Mouse (Mus musculus) stomach, postnatal 0 days (tissue): ENCODE measurements around the gene Irx3. TPM values are rescaled to one million over a fixed set of nuclear protein-coding genes. Genes with fewer than 3 reads are reported as not detected.
A peak's percentile ranks its signal among the peaks of the same experiment; 100 is the strongest.

ENCODE experiments used
- ATAC-seq: fragments of 200-750 bp; cut with Nextera tagmentation; 2 replicates; pipeline ENCODE4 v1.8.0; 2017; ENCODE audit not compliant: low FRiP score, low TSS enrichment
- DNase-seq: peaks from one replicate; pipeline ENCODE4 v3.0.0-alpha.2; 2016; ENCODE audit warnings: low spot score
- H3K27ac ChIP-seq: fragments of 300-500 bp; sonication (generic); replicated peaks from 2 replicates; pipeline ENCODE4 v1.5.1; 2014; ENCODE audit warnings: mild to moderate bottlenecking, control low read depth
- H3K27me3 ChIP-seq: fragments of 300-500 bp; sonication (generic); 2 replicates; pipeline ENCODE4 v1.6.1; 2014; ENCODE audit warnings: low read length; ENCODE audit not compliant: control insufficient read depth, insufficient read depth
- H3K36me3 ChIP-seq: fragments of 300-500 bp; sonication (generic); 2 replicates; pipeline ENCODE4 v1.6.1; 2014; ENCODE audit warnings: low read length, mixed read lengths; ENCODE audit not compliant: control insufficient read depth, insufficient read depth
- H3K4me1 ChIP-seq: fragments of 300-500 bp; sonication (generic); replicated peaks from 2 replicates; pipeline ENCODE4 v1.6.1; 2014; ENCODE audit warnings: antibody characterized with exemption; ENCODE audit not compliant: control insufficient read depth, insufficient read depth
- H3K4me2 ChIP-seq: fragments of 300-500 bp; sonication (generic); replicated peaks from 2 replicates; pipeline ENCODE4 v1.6.1; 2014; ENCODE audit warnings: low read depth, mild to moderate bottlenecking, control low read depth, moderate library complexity
- H3K4me3 ChIP-seq: fragments of 300-500 bp; sonication (generic); 2 replicates; pipeline ENCODE4 v1.5.1; 2014; ENCODE audit warnings: low read depth, low read length, control low read depth
- H3K9ac ChIP-seq: fragments of 300-500 bp; sonication (generic); 2 replicates; pipeline ENCODE4 v1.6.1; 2014; ENCODE audit warnings: mild to moderate bottlenecking, low read length, control low read depth, mixed read lengths
- H3K9me3 ChIP-seq: fragments of 300-500 bp; sonication (generic); 2 replicates; pipeline ENCODE4 v1.6.1; 2016; ENCODE audit warnings: low read length; ENCODE audit not compliant: control insufficient read depth
- CTCF ChIP-seq: IDR thresholded peaks from 2 replicates; pipeline ENCODE4 v1.5.1; 2016; ENCODE audit warnings: antibody characterized with exemption, low read depth, mild to moderate bottlenecking, moderate library complexity
- EP300 ChIP-seq: optimal IDR thresholded peaks from 2 replicates; pipeline ENCODE3; 2016; ENCODE audit warnings: antibody characterized with exemption
- WGBS: fragments of 180-500 bp; shearing (Covaris S2); extraction: QIAGEN DNeasy Blood & Tissue Kit; methylation state at CpG from one replicate; pipeline ENCODE4 v1.1.7; 2014; 5-methylcytosine and 5-hydroxymethylcytosine counted together
- polyA plus RNA-seq: library from polyadenylated mRNA; unstranded; fragments of >200 nt; fragmentation: Nextera tagmentation; extraction: Ambion mirVana; gene quantifications from 2 replicates; pipeline ENCODE4 v1.2.1, GENCODE M21; 2015

The Irx3 gene
- 7.6 and 7.7 TPM in 2 replicates for polyA plus RNA-seq

- Histone ChIP-seq H3K27me3 (peaks cover 10% of the 10 kb centered on the region; the same call in 1 of the 2 replicates), H3K4me1 (0 out of 2 replicates have a peak, but pooled peaks cover 2% of the 10 kb centered on the region), H3K27ac (peak within 1 kb of the TSS; percentile 86), H3K9ac (peak within 1 kb of the TSS; percentile 56), H3K4me3 (peak within 1 kb of the TSS; percentile 61), H3K36me3 (no peaks in the 10 kb centered on the region), H3K9me3 (no peaks in the 10 kb centered on the region), H3K4me2 (peak within 1 kb of the TSS; percentile 86)
- ATAC-seq (peak; percentile 81), DNase-seq (peak; percentile 85)
- peak; percentile 30 for TF ChIP-seq CTCF
- TF ChIP-seq EP300 = no peak
- WGBS = 0% methylated on average over 33 of the region's 33 CpGs
These were observed at the start of gene Irx3 for GRCm38 (mm10) chr8:91801839-91802238. Gene Irx3 (minus strand): TSS chr8:91802067.

- Histone ChIP-seq H3K27ac (no peak overlapping the region), H3K4me3 (no peak overlapping the region), H3K36me3 (no peaks in the 10 kb centered on the region), H3K27me3 (no peaks in the 10 kb centered on the region), H3K9me3 (no peaks in the 10 kb centered on the region), H3K4me2 (no peak overlapping the region), H3K4me1 (no peaks in the 10 kb centered on the region), H3K9ac (no peak overlapping the region)
- no peak for TF ChIP-seq EP300
- no peak for TF ChIP-seq CTCF
- no peak for DNase-seq
- 81% methylated on average over 10 of the region's 10 CpGs for WGBS
- no peak for ATAC-seq
These were observed 49.5 kb upstream of the Irx3 start for GRCm38 (mm10) chr8:91851359-91851758.

DNA sequence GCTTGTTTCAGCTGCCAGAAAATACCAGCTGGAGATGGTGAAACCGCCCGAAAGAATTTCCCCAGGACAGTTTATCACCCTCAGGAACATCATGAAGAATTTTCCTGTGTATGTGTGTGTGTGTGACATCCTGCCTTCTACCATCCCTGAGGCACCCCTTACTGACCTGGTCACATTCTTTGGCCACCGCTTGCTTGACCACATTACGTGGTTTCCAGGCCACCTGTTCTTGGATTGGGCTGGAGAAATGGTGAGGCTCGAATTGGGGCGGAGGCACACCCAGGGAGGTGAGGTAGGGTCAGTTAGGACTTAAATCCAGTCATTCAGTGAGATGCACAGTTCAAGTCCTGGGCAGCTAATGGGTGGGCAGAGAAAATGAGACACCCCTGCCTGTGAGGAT is 48.1 kb upstream of the Irx3 start:
- Histone ChIP-seq H3K4me2 (no peak overlapping the region), H3K4me3 (no peak overlapping the region), H3K9ac (no peak overlapping the region), H3K27ac (no peak overlapping the region), H3K9me3 (no peaks in the 10 kb centered on the region), H3K27me3 (no peaks in the 10 kb centered on the region), H3K4me1 (no peaks in the 10 kb centered on the region), H3K36me3 (no peaks in the 10 kb centered on the region)
- no peak for DNase-seq
- no peak for TF ChIP-seq CTCF
- TF ChIP-seq EP300 = no peak
- WGBS = 77% methylated on average over 6 of the region's 6 CpGs
- ATAC-seq = no peak

DNA sequence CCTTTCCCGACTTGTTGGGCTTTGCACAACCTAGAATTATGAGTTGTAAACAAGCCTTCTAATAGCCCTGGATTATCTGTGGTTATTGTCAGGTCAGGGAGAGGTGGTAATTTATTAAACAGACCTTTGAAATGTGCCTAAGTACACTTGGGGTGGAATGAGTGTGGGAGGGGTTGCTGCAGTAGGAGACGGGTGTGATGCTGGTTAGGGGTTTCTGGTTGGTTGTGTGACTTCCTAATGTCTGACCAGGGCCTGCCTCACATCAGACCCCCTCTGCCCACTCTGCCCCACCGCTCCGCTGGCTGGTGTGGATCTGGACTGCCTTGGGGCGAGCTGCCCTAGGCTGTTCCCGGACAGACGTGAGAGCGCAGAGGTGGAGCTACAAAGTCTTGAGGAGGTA is 47.7 kb upstream of the Irx3 start:
- H3K4me1 ChIP-seq = no peaks in the 10 kb centered on the region
- H3K27ac ChIP-seq = no peak overlapping the region
- H3K9ac ChIP-seq = no peak overlapping the region
- no peak for TF ChIP-seq CTCF
- TF ChIP-seq EP300 = no peak
- no peaks in the 10 kb centered on the region for H3K27me3 ChIP-seq
- H3K4me2 ChIP-seq = no peak overlapping the region
- DNase-seq = no peak
- no peak for ATAC-seq
- no peak overlapping the region for H3K4me3 ChIP-seq
- no peaks in the 10 kb centered on the region for H3K9me3 ChIP-seq
- no peaks in the 10 kb centered on the region for H3K36me3 ChIP-seq
- 56% methylated on average over 8 of the region's 8 CpGs for WGBS

- H3K27me3 ChIP-seq = no peaks in the 10 kb centered on the region
- no peak overlapping the region for H3K4me2 ChIP-seq
- no peaks in the 10 kb centered on the region for H3K4me1 ChIP-seq
- no peak for TF ChIP-seq CTCF
- TF ChIP-seq EP300 = no peak
- no peak overlapping the region for H3K9ac ChIP-seq
- no peak overlapping the region for H3K27ac ChIP-seq
- no peaks in the 10 kb centered on the region for H3K9me3 ChIP-seq
- DNase-seq (no peak), ATAC-seq (no peak)
- no peaks in the 10 kb centered on the region for H3K36me3 ChIP-seq
- no peak overlapping the region for H3K4me3 ChIP-seq
- WGBS = 77% methylated on average over 3 of the region's 3 CpGs
These were observed 43.8 kb upstream of the Irx3 start for GRCm38 (mm10) chr8:91845641-91846040.

DNA sequence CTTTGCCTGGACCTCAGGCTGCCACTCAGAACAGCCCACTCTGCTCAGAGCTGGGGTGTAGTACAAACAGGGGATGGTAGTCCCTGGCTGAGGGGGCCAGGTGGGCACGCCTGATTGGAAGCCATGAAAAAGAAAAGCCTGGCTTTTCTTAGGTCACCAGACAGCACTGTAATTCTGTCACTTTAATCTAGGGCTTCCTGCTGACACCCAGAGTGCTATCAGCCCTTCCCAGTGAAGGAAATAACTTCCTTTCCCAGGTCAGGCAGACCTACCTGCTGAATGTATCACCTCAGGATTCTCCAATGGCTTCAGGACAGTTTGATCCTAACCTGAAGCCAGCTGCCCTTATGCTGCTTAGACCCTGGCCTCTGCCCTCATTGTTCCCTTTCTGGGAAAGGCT is 35.3 kb upstream of the Irx3 start:
- TF ChIP-seq EP300 (no peak), CTCF (no peak)
- H3K27ac ChIP-seq = no peak overlapping the region
- no peak overlapping the region for H3K9ac ChIP-seq
- H3K36me3 ChIP-seq = no peaks in the 10 kb centered on the region
- ATAC-seq (no peak), DNase-seq (no peak)
- 50% methylated on average over 1 of the region's 1 CpGs for WGBS
- H3K27me3 ChIP-seq = no peaks in the 10 kb centered on the region
- H3K4me3 ChIP-seq = no peak overlapping the region
- no peaks in the 10 kb centered on the region for H3K4me1 ChIP-seq
- H3K9me3 ChIP-seq = no peaks in the 10 kb centered on the region
- H3K4me2 ChIP-seq = no peak overlapping the region

- Histone ChIP-seq H3K4me3 (no peak overlapping the region), H3K27me3 (no peaks in the 10 kb centered on the region), H3K27ac (no peak overlapping the region), H3K9ac (no peak overlapping the region), H3K4me1 (no peaks in the 10 kb centered on the region), H3K36me3 (no peaks in the 10 kb centered on the region), H3K9me3 (no peaks in the 10 kb centered on the region), H3K4me2 (no peak overlapping the region)
- TF ChIP-seq EP300 (no peak), CTCF (no peak)
- 60% methylated on average over 9 of the region's 9 CpGs for WGBS
- DNase-seq (no peak), ATAC-seq (no peak)
These were observed 34.8 kb upstream of the Irx3 start for GRCm38 (mm10) chr8:91836685-91837084.
